Mouse (Mus musculus) bone marrow macrophage, adult 2 months (primary cell): ENCODE results near the gene Vav3.

Experiments used
- CTCF ChIP-seq: IDR thresholded peaks from 2 replicates; pipeline ENCODE4 v1.5.1; 2012; ENCODE audit warnings: low read depth, mild to moderate bottlenecking, low read length, moderate library complexity
- POLR2A ChIP-seq: IDR thresholded peaks from 2 replicates; pipeline ENCODE4 v1.6.1; 2012; ENCODE audit warnings: mild to moderate bottlenecking, low read depth, low read length, borderline replicate concordance

DNA sequence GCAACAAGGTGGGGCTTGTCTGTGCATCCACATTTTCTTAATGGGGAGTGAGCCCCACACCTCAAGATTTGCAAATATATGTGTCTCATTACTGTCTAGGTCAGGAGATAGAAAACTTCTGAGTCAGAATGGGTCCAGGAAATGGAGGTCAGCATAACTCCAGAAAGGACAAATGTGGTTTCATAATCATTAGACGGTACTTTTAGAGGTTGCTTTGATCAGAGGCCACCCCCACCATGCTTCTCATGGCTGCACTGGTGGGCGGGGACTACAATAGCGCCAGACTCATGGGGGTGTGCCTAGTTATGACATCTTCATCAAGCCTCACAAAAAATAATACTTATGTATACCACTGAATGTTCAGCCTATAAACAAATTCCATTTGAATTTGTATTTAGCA, 103.6 kb downstream of the Vav3 start:
- TF ChIP-seq CTCF (no peak), POLR2A (no peak)
